Mouse (Mus musculus) ovary, postnatal 10 days (tissue): ENCODE results near the gene Ubb.

Experiments
- DNase-seq: peaks from one replicate; pipeline ENCODE4 v3.0.0; 2022; ENCODE audit warnings: low spot score

Ubb gene

GRCm38 (mm10) chr11:62584671-62585206 lies 33.8 kb downstream of the Ubb start:
- DNase-seq: no peak

- no peak for DNase-seq
Measured at GRCm38 (mm10) chr11:62587034-62587433, 36.1 kb downstream of the Ubb start.

GRCm38 (mm10) chr11:62589391-62589790 lies 38.4 kb downstream of the Ubb start:
- no peak for DNase-seq

GRCm38 (mm10) chr11:62591026-62591425 lies 40.1 kb downstream of the Ubb start:
- DNase-seq: no peak

- no peak for DNase-seq
Measured at GRCm38 (mm10) chr11:62591904-62592575, 41.1 kb downstream of the Ubb start.

- DNase-seq: no peak
Measured at GRCm38 (mm10) chr11:62598571-62598970, 47.6 kb downstream of the Ubb start.

- DNase-seq: no peak
Measured at GRCm38 (mm10) chr11:62601732-62602618, 51.0 kb downstream of the Ubb start.
